Comparison of ENCODE assay signal across 8 mouse cellular contexts in genomic region chr14:45602002-45602401, GRCm38 (mm10). TPM values are rescaled to one million over a fixed set of nuclear protein-coding genes. Genes with fewer than 3 reads are reported as not detected.
DNase-seq lines count a peak whose midpoint lies in the region; ATAC-seq and TF ChIP-seq lines count a peak whose summit lies in the region.

No protein-coding gene starts in this region.

- no peak overlapping the region for H3K4me2 ChIP-seq in liver, embryonic 14.5 days (ENCODE audit: low read depth)
- no peak overlapping the region for H3K4me2 ChIP-seq in liver, embryonic 11.5 days
- no peak overlapping the region for H3K4me2 ChIP-seq in neural tube, embryonic 13.5 days

- peaks cover 37% of the 10 kb centered on the region for H3K36me3 ChIP-seq in liver, embryonic 14.5 days (replicated peaks; ENCODE audit: control insufficient read depth, insufficient read depth, low read depth)
- H3K36me3 ChIP-seq in liver, embryonic 11.5 days (ENCODE audit: control insufficient read depth, insufficient read depth, low read length): peaks cover 3% of the 10 kb centered on the region; the same call in 1 of the 2 replicates
- H3K36me3 ChIP-seq in neural tube, embryonic 13.5 days: peaks cover 63% of the 10 kb centered on the region

- peak; percentile 18 to 50 for DNase-seq in cerebellum, postnatal 10 days
- no peak for DNase-seq in cerebellum, adult 8-10 months
- DNase-seq in liver, embryonic 14.5 days (ENCODE audit: low read depth in 3 of 3, low spot score in 3 of 3): no peak
- DNase-seq in liver, embryonic 11.5 days (ENCODE audit: low spot score): no peak
- DNase-seq in forelimb bud, embryonic 11.5 days (ENCODE audit: low read depth, low spot score): peak; percentile 38
- DNase-seq in yolk sac, embryonic 10.5 days (ENCODE audit: low spot score): no peak
- DNase-seq in adrenal gland, adult 18-20 months (ENCODE audit: low spot score in 2 of 2): no peak

- TF ChIP-seq CTCF in liver, embryonic 14.5 days (IDR thresholded peaks at IDR 0.05; ENCODE audit: low read depth): peak; percentile 45; the same call in 1 of the 2 replicates

- H3K27me3 ChIP-seq in liver, embryonic 14.5 days (ENCODE audit: control insufficient read depth, insufficient read depth, low read length): no peaks in the 10 kb centered on the region
- H3K27me3 ChIP-seq in liver, embryonic 11.5 days (replicated peaks; ENCODE audit: control insufficient read depth, insufficient read depth, low read length): no peaks in the 10 kb centered on the region
- no peaks in the 10 kb centered on the region for H3K27me3 ChIP-seq in neural tube, embryonic 13.5 days

- H3K27ac ChIP-seq in liver, embryonic 14.5 days: no peak overlapping the region
- no peak overlapping the region for H3K27ac ChIP-seq in liver, embryonic 11.5 days (ENCODE audit: low read depth, low read length)
- H3K27ac ChIP-seq in neural tube, embryonic 13.5 days (replicated peaks): peak overlapping the region; percentile 49

- TF ChIP-seq EP300 in liver, embryonic 14.5 days (IDR thresholded peaks at IDR 0.05; ENCODE audit: low read depth): no peak

- H3K4me1 ChIP-seq in liver, embryonic 14.5 days (replicated peaks; ENCODE audit: control insufficient read depth in 2 of 2, insufficient read depth in 2 of 2, low read length in 1 of 2): no peaks in the 10 kb centered on the region
- H3K4me1 ChIP-seq in liver, embryonic 11.5 days (replicated peaks; ENCODE audit: control insufficient read depth, insufficient read depth, low read length): no peaks in the 10 kb centered on the region
- no peaks in the 10 kb centered on the region for H3K4me1 ChIP-seq in neural tube, embryonic 13.5 days (replicated peaks)

- H3K9ac ChIP-seq in liver, embryonic 14.5 days (replicated peaks): no peak overlapping the region
- no peak overlapping the region for H3K9ac ChIP-seq in liver, embryonic 11.5 days (ENCODE audit: low read depth, low read length)
- no peak overlapping the region for H3K9ac ChIP-seq in neural tube, embryonic 13.5 days

- WGBS in liver, embryonic 14.5 days (ENCODE audit: insufficient replicate concordance): 73% methylated on average over 3 of the region's 3 CpGs
- 80% methylated on average over 3 of the region's 3 CpGs for WGBS in liver, embryonic 11.5 days
- WGBS in neural tube, embryonic 13.5 days: 53% methylated on average over 3 of the region's 3 CpGs

- no peak overlapping the region for H3K4me3 ChIP-seq in liver, embryonic 14.5 days (ENCODE audit: insufficient read depth in 1 of 2, low read depth in 2 of 2, low read length in 2 of 2)
- H3K4me3 ChIP-seq in liver, embryonic 11.5 days (ENCODE audit: low read depth, low read length): no peak overlapping the region
- no peak overlapping the region for H3K4me3 ChIP-seq in neural tube, embryonic 13.5 days

- no peaks in the 10 kb centered on the region for H3K9me3 ChIP-seq in liver, embryonic 14.5 days (ENCODE audit: control insufficient read depth, low read length)
- no peaks in the 10 kb centered on the region for H3K9me3 ChIP-seq in liver, embryonic 11.5 days (ENCODE audit: control insufficient read depth, low read length)
- H3K9me3 ChIP-seq in neural tube, embryonic 13.5 days: no peaks in the 10 kb centered on the region

- ATAC-seq in liver, embryonic 14.5 days (ENCODE audit: insufficient read depth): no peak
- ATAC-seq in liver, embryonic 11.5 days (replicated peaks; ENCODE audit: low FRiP score): no peak
- ATAC-seq in neural tube, embryonic 13.5 days (ENCODE audit: low read depth): peak; percentile 74

RNA-seq across cellular contexts. Expression of gene Ddhd1, which starts 55.9 kb away (rescaled TPM):
- polyA plus RNA-seq in liver, embryonic 14.5 days (2012; rRNA removed): 12.9 and 15.4 TPM in 2 replicates
- 8.9 and 10.7 TPM in 2 replicates for polyA plus RNA-seq in liver, embryonic 14.5 days (2014; fragmentation: Nextera tagmentation; extraction: Ambion mirVana)
- polyA plus RNA-seq in liver, embryonic 11.5 days (2014; fragmentation: Nextera tagmentation; extraction: Ambion mirVana): 10.2 and 11.1 TPM in 2 replicates
- 17.8 and 21.8 TPM in 2 replicates for polyA plus RNA-seq in neural tube, embryonic 13.5 days (2015; fragmentation: Nextera tagmentation; extraction: Ambion mirVana)
- 10 to 100 TPM; 17.9 to 19.4 TPM for total RNA-seq in adrenal gland, adult 18-20 months (2021)

Comparison
In these comparisons a context has a peak if more than half of its experiments do, and no peak if none do; other contexts are left out.
1. DNase-seq: peak in cerebellum, postnatal 10 days (2 of 2) and forelimb bud, embryonic 11.5 days (single experiment); none in cerebellum, adult 8-10 months (single experiment), liver, embryonic 14.5 days (0 of 3), liver, embryonic 11.5 days (single experiment), yolk sac, embryonic 10.5 days (single experiment) and adrenal gland, adult 18-20 months (0 of 2).